Mouse (Mus musculus) neural tube, embryonic 15.5 days (tissue): Measurements from ENCODE around the gene Ralgps1. TPM values are rescaled to one million over a fixed set of nuclear protein-coding genes. Genes with fewer than 3 reads are reported as not detected.

ENCODE experiments used
- ATAC-seq: fragments of 200-750 bp; cut with Nextera tagmentation; 2 replicates; pipeline ENCODE4 v1.8.0; 2017; ENCODE audit warnings: mild to moderate bottlenecking, moderate TSS enrichment, moderate library complexity; ENCODE audit not compliant: low FRiP score
- H3K27ac ChIP-seq: fragments of 300-500 bp; sonication (generic); replicated peaks from 2 replicates; pipeline ENCODE4 v1.5.1; 2015; ENCODE audit warnings: mild to moderate bottlenecking, inconsistent platforms
- H3K27me3 ChIP-seq: fragments of 300-500 bp; sonication (generic); replicated peaks from 2 replicates; pipeline ENCODE4 v1.6.1; 2015; ENCODE audit warnings: inconsistent platforms
- H3K36me3 ChIP-seq: fragments of 300-500 bp; sonication (generic); 2 replicates; pipeline ENCODE4 v1.6.1; 2015; ENCODE audit warnings: inconsistent platforms
- H3K4me1 ChIP-seq: fragments of 300-500 bp; sonication (generic); 2 replicates; pipeline ENCODE4 v1.6.1; 2015; ENCODE audit warnings: inconsistent platforms
- H3K4me2 ChIP-seq: fragments of 300-500 bp; sonication (generic); 2 replicates; pipeline ENCODE4 v1.6.1; 2015; ENCODE audit warnings: inconsistent platforms, mild to moderate bottlenecking, moderate library complexity
- H3K4me3 ChIP-seq: fragments of 300-500 bp; sonication (generic); replicated peaks from 2 replicates; pipeline ENCODE4 v1.5.1; 2015; ENCODE audit warnings: mild to moderate bottlenecking, inconsistent platforms
- H3K9ac ChIP-seq: fragments of 300-500 bp; sonication (generic); replicated peaks from 2 replicates; pipeline ENCODE4 v1.6.1; 2015; ENCODE audit warnings: mild to moderate bottlenecking, inconsistent platforms
- H3K9me3 ChIP-seq: fragments of 300-500 bp; sonication (generic); replicated peaks from 2 replicates; pipeline ENCODE4 v1.6.1; 2016; ENCODE audit warnings: inconsistent platforms
- WGBS: fragments of 180-500 bp; shearing (Covaris S2); methylation state at CpG from one replicate; pipeline ENCODE4 v1.1.7; 2015; ENCODE audit warnings: mixed read lengths; 5-methylcytosine and 5-hydroxymethylcytosine counted together
- polyA plus RNA-seq: library from polyadenylated mRNA; unstranded; fragments of >200 nt; fragmentation: Nextera tagmentation; extraction: Ambion mirVana; gene quantifications from 2 replicates; pipeline ENCODE4 v1.2.1, GENCODE M21; 2015

Gene Ralgps1
- polyA plus RNA-seq, 1 experiment from 2014 or later: 34.9 TPM

- ATAC-seq: no peak
- Histone ChIP-seq H3K27ac (no peak overlapping the region), H3K4me1 (peaks cover 18% of the 10 kb centered on the region), H3K9me3 (no peaks in the 10 kb centered on the region), H3K4me2 (no peak overlapping the region), H3K9ac (no peak overlapping the region), H3K4me3 (no peak overlapping the region), H3K27me3 (no peaks in the 10 kb centered on the region), H3K36me3 (peaks cover 26% of the 10 kb centered on the region)
- 92% methylated on average over 1 of the region's 1 CpGs for WGBS
Observed at GRCm38 (mm10) chr2:33319934-33320333, 51.4 kb downstream of the Ralgps1 start.

GRCm38 (mm10) chr2:33319455-33319854 lies 51.8 kb downstream of the Ralgps1 start:
- Histone ChIP-seq H3K9me3 (no peaks in the 10 kb centered on the region), H3K4me1 (peaks cover 19% of the 10 kb centered on the region), H3K27ac (no peak overlapping the region), H3K27me3 (no peaks in the 10 kb centered on the region), H3K4me3 (no peak overlapping the region), H3K36me3 (peaks cover 26% of the 10 kb centered on the region), H3K4me2 (no peak overlapping the region), H3K9ac (no peak overlapping the region)
- no peak for ATAC-seq
- WGBS: 89% methylated on average over 5 of the region's 5 CpGs

- Histone ChIP-seq H3K36me3 (peaks cover 17% of the 10 kb centered on the region), H3K9ac (no peak overlapping the region), H3K4me1 (peaks cover 21% of the 10 kb centered on the region), H3K4me2 (no peak overlapping the region), H3K27me3 (no peaks in the 10 kb centered on the region), H3K27ac (no peak overlapping the region), H3K4me3 (no peak overlapping the region), H3K9me3 (no peaks in the 10 kb centered on the region)
- 74% methylated on average over 8 of the region's 8 CpGs for WGBS
- no peak for ATAC-seq
Observed at GRCm38 (mm10) chr2:33318491-33318964, 52.8 kb downstream of the Ralgps1 start.

GRCm38 (mm10) chr2:33316516-33316915 lies 54.8 kb downstream of the Ralgps1 start:
- peak overlapping the region; percentile 43; the same call in 1 of the 2 replicates for H3K27ac ChIP-seq

GRCm38 (mm10) chr2:33316063-33316405 lies 55.3 kb downstream of the Ralgps1 start:
- Histone ChIP-seq H3K27me3 (no peaks in the 10 kb centered on the region), H3K4me1 (peaks cover 21% of the 10 kb centered on the region), H3K36me3 (0 out of 2 replicates have a peak, but pooled peaks cover 7% of the 10 kb centered on the region), H3K27ac (peak overlapping the region; percentile 43), H3K4me2 (no peak overlapping the region), H3K9me3 (no peaks in the 10 kb centered on the region), H3K4me3 (no peak overlapping the region), H3K9ac (no peak overlapping the region)
- ATAC-seq: no peak
- WGBS: 75% methylated on average over 1 of the region's 1 CpGs

More at GRCm38 (mm10) chr2:33316516-33316915, 54.8 kb downstream of the Ralgps1 start:
- H3K9me3 ChIP-seq: no peaks in the 10 kb centered on the region
- peak; percentile 85 for ATAC-seq
- H3K4me2 ChIP-seq: no peak overlapping the region
- H3K36me3 ChIP-seq: 0 out of 2 replicates have a peak, but pooled peaks cover 8% of the 10 kb centered on the region
- 22% methylated on average over 7 of the region's 7 CpGs for WGBS
- peaks cover 21% of the 10 kb centered on the region for H3K4me1 ChIP-seq
- no peak overlapping the region for H3K9ac ChIP-seq
- H3K27me3 ChIP-seq: no peaks in the 10 kb centered on the region
- no peak overlapping the region for H3K4me3 ChIP-seq

GRCm38 (mm10) chr2:33315233-33316062 lies 55.8 kb downstream of the Ralgps1 start:
- Histone ChIP-seq H3K36me3 (0 out of 2 replicates have a peak, but pooled peaks cover 5% of the 10 kb centered on the region), H3K9ac (no peak overlapping the region), H3K27ac (peak overlapping the region; percentile 43), H3K27me3 (no peaks in the 10 kb centered on the region), H3K9me3 (no peaks in the 10 kb centered on the region), H3K4me2 (no peak overlapping the region), H3K4me1 (peaks cover 21% of the 10 kb centered on the region), H3K4me3 (no peak overlapping the region)
- ATAC-seq: no peak
- 72% methylated on average over 4 of the region's 4 CpGs for WGBS

DNA sequence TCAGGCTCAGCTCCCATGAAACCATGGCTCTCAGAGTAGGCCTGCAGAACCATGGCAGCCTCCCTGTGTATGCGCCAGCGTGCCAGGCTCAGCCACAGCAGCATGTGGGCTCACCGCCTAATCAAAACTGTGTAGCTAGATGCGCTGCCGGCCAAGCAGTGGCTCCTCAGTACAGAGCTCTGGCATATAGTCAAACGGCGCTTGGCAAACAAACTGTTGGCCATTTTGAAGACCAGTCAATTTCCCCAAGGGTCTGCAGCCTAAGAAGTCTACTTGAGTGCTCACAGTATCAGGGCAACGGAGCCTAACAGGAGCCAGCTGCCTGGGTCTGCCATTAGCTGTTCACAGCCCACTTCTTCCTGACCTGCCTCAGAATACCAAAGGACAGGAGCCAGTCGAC lies 61.9 kb downstream of the Ralgps1 start:
- Histone ChIP-seq H3K4me2 (no peak overlapping the region), H3K36me3 (0 out of 2 replicates have a peak, but pooled peaks cover 4% of the 10 kb centered on the region), H3K4me1 (peaks cover 14% of the 10 kb centered on the region), H3K9ac (no peak overlapping the region), H3K27ac (peak overlapping the region; percentile 60), H3K4me3 (no peak overlapping the region), H3K9me3 (no peaks in the 10 kb centered on the region), H3K27me3 (no peaks in the 10 kb centered on the region)
- WGBS: 65% methylated on average over 9 of the region's 9 CpGs
- ATAC-seq: peak; percentile 24; the same call in 1 of the 2 replicates

DNA sequence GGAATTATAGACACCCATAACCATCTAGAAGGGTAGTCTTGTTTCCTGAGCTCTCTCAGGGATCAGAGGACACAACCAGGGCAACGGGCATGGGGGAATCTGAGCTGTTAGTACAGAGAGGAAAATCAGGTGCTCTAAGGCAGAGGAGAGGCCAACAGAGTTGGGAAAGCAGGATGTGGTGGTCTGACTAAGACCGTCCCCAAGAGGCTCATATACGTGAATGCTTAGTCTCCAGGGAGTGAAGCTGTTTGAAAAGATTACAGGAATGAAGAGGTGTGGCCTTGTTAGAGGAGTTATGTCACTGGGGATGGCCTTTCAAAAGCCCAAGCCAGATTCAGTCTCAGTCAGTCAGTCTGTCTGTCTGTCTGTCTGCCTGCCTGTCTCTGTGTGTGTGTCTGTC lies 64.7 kb downstream of the Ralgps1 start:
- H3K9me3 ChIP-seq: no peaks in the 10 kb centered on the region
- H3K27me3 ChIP-seq: no peaks in the 10 kb centered on the region
- no peak overlapping the region for H3K9ac ChIP-seq
- H3K4me2 ChIP-seq: no peak overlapping the region
- no peak for ATAC-seq
- H3K4me3 ChIP-seq: no peak overlapping the region
- H3K36me3 ChIP-seq: 0 out of 2 replicates have a peak, but pooled peaks cover 7% of the 10 kb centered on the region
- H3K4me1 ChIP-seq: peaks cover 24% of the 10 kb centered on the region
- 94% methylated on average over 3 of the region's 3 CpGs for WGBS
- H3K27ac ChIP-seq: no peak overlapping the region

DNA sequence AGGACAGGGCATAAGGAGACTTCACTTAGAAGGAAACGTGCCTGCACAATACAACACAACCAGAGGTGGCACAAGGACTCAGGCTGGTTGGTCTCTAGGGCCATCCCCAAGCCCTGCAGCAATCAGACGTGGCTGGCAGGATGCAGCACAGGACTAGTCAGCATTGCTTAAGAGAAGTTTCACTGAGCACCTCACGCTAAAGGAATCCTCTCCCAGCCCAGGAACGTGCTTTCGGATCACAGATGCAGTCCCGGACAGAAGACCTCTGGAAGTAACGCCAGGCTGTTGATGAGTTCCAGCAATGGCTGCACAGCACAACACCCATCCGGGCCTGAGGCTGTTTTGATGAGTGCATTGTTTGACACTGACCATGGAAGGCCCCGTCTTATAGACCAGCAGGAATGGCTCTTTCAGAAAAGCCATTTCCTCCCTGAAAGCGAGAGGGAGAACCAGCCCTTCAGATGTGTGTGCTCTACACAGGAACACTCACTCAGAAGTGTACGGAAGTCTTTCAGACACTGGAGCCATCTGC lies 67.8 kb downstream of the Ralgps1 start:
- H3K9ac ChIP-seq: no peak overlapping the region
- H3K4me3 ChIP-seq: no peak overlapping the region
- no peaks in the 10 kb centered on the region for H3K27me3 ChIP-seq
- ATAC-seq: no peak
- 0 out of 2 replicates have a peak overlapping the region, but pooled peaks have one; percentile 13 for H3K27ac ChIP-seq
- H3K9me3 ChIP-seq: no peaks in the 10 kb centered on the region
- no peak overlapping the region for H3K4me2 ChIP-seq
- 0 out of 2 replicates have a peak, but pooled peaks cover 8% of the 10 kb centered on the region for H3K36me3 ChIP-seq
- 76% methylated on average over 11 of the region's 11 CpGs for WGBS
- peaks cover 25% of the 10 kb centered on the region for H3K4me1 ChIP-seq

DNA sequence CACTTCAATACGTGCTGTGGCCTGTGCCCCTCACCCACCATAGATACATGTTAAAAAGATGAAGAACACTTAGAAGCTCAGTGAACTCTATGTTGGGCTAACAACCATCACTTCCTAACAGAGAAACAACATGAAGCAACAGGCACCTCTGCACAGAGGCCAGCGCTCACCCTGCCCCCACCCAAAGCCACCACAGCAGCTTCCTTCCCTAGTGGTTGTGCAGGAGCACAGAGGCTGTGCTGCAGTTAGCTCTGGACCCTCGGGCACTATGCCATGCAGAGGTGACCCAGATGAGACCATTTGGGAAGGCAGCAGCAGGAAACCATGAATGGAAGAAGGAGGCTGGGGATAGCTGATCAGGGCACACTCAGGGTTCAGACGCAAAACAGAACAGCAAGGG lies 68.5 kb downstream of the Ralgps1 start:
- no peaks in the 10 kb centered on the region for H3K27me3 ChIP-seq
- no peak overlapping the region for H3K4me3 ChIP-seq
- no peak overlapping the region for H3K4me2 ChIP-seq
- H3K36me3 ChIP-seq: 0 out of 2 replicates have a peak, but pooled peaks cover 11% of the 10 kb centered on the region
- ATAC-seq: no peak
- no peak overlapping the region for H3K27ac ChIP-seq
- no peak overlapping the region for H3K9ac ChIP-seq
- H3K4me1 ChIP-seq: peaks cover 24% of the 10 kb centered on the region
- WGBS: 78% methylated on average over 4 of the region's 4 CpGs
- no peaks in the 10 kb centered on the region for H3K9me3 ChIP-seq

GRCm38 (mm10) chr2:33302405-33302804 lies 68.9 kb downstream of the Ralgps1 start:
- WGBS: 71% methylated on average over 3 of the region's 3 CpGs

More at GRCm38 (mm10) chr2:33302405-33302804, 68.9 kb downstream of the Ralgps1 start:
- Histone ChIP-seq H3K27me3 (no peaks in the 10 kb centered on the region), H3K36me3 (peaks cover 15% of the 10 kb centered on the region; the same call in 1 of the 2 replicates), H3K4me1 (peaks cover 24% of the 10 kb centered on the region), H3K9ac (no peak overlapping the region), H3K27ac (no peak overlapping the region), H3K4me3 (no peak overlapping the region), H3K4me2 (no peak overlapping the region), H3K9me3 (no peaks in the 10 kb centered on the region)
- ATAC-seq: no peak
